Mouse (Mus musculus) forebrain, postnatal 0 days (tissue): ENCODE data around the gene Prrc2b. TPM values are rescaled to one million over a fixed set of nuclear protein-coding genes. Genes with fewer than 3 reads are reported as not detected.

ENCODE experiments used
- ATAC-seq: fragments of 200-750 bp; cut with Nextera tagmentation; 2 replicates; pipeline ENCODE4 v1.8.0; 2017; ENCODE audit warnings: mild to moderate bottlenecking, moderate library complexity
- DNase-seq: peaks from one replicate; pipeline ENCODE4 v3.0.0-alpha.2; 2015
- H3K27ac ChIP-seq: fragments of 300-500 bp; sonication (generic); 2 replicates; pipeline ENCODE4 v1.5.1; 2014; ENCODE audit warnings: low read depth, mild to moderate bottlenecking, antibody characterized with exemption, low read length, moderate library complexity, mixed read lengths
- H3K27me3 ChIP-seq: fragments of 300-500 bp; sonication (generic); 2 replicates; pipeline ENCODE4 v1.6.1; 2014; ENCODE audit warnings: mild to moderate bottlenecking, low read length, mixed read lengths; ENCODE audit not compliant: insufficient read depth
- H3K36me3 ChIP-seq: fragments of 300-500 bp; sonication (generic); 2 replicates; pipeline ENCODE4 v1.6.1; 2014; ENCODE audit warnings: mild to moderate bottlenecking, moderate library complexity; ENCODE audit not compliant: insufficient read depth
- H3K4me1 ChIP-seq: fragments of 300-500 bp; sonication (generic); 2 replicates; pipeline ENCODE4 v1.6.1; 2014; ENCODE audit warnings: antibody characterized with exemption; ENCODE audit not compliant: insufficient read depth
- H3K4me2 ChIP-seq: fragments of 300-500 bp; sonication (generic); 2 replicates; pipeline ENCODE4 v1.6.1; 2014; ENCODE audit warnings: low read depth, mild to moderate bottlenecking, moderate library complexity
- H3K4me3 ChIP-seq: fragments of 300-500 bp; sonication (generic); 2 replicates; pipeline ENCODE4 v1.5.1; 2014; ENCODE audit warnings: low read depth, low read length, mixed read lengths
- H3K9ac ChIP-seq: fragments of 300-500 bp; sonication (generic); 2 replicates; pipeline ENCODE4 v1.6.1; 2014; ENCODE audit warnings: mild to moderate bottlenecking
- H3K9me3 ChIP-seq: fragments of 300-500 bp; sonication (generic); 2 replicates; pipeline ENCODE4 v1.6.1; 2016; ENCODE audit warnings: low read length
- CTCF ChIP-seq: sonication (generic); IDR thresholded peaks from 2 replicates; pipeline ENCODE4 v1.5.1; 2016; ENCODE audit warnings: antibody characterized with exemption, control low read depth, low read depth
- WGBS: fragments of 180-500 bp; shearing (Covaris S2); extraction: QIAGEN DNeasy Blood & Tissue Kit; methylation state at CpG from one replicate; pipeline ENCODE4 v1.1.7; 2014; 5-methylcytosine and 5-hydroxymethylcytosine counted together
- polyA plus RNA-seq: library from polyadenylated mRNA; unstranded; fragments of >200 nt; fragmentation: Nextera tagmentation; extraction: Ambion mirVana; gene quantifications from 2 replicates; pipeline ENCODE4 v1.2.1, GENCODE M21; 2015
- total RNA-seq: library from RNA; depleted of rRNA; stranded (reverse); fragments of >200 nt; gene quantifications from 2 replicates; pipeline ENCODE4 v1.2.3, GENCODE M21; 2014

The Prrc2b gene
- total and polyA plus RNA-seq, 2 experiments from 2014 or later = 60.4 to 131 TPM

- DNase-seq (no peak), ATAC-seq (no peak)
- Histone ChIP-seq H3K4me3 (no peak overlapping the region), H3K9me3 (no peaks in the 10 kb centered on the region), H3K27me3 (no peaks in the 10 kb centered on the region), H3K4me2 (no peak overlapping the region), H3K36me3 (peaks cover 75% of the 10 kb centered on the region), H3K27ac (no peak overlapping the region), H3K9ac (no peak overlapping the region), H3K4me1 (no peaks in the 10 kb centered on the region)
- no peak for TF ChIP-seq CTCF
- WGBS = 95% methylated on average over 5 of the region's 5 CpGs
These were observed 101.8 kb downstream of the Prrc2b start for GRCm38 (mm10) chr2:32252658-32253057.

GRCm38 (mm10) chr2:32253352-32253751, 102.5 kb downstream of the Prrc2b start:
- Histone ChIP-seq H3K4me1 (no peaks in the 10 kb centered on the region), H3K4me2 (no peak overlapping the region), H3K27ac (no peak overlapping the region), H3K9ac (no peak overlapping the region), H3K4me3 (no peak overlapping the region), H3K27me3 (no peaks in the 10 kb centered on the region), H3K36me3 (peaks cover 72% of the 10 kb centered on the region), H3K9me3 (no peaks in the 10 kb centered on the region)
- WGBS = 100% methylated on average over 1 of the region's 1 CpGs
- ATAC-seq (no peak), DNase-seq (no peak)
- TF ChIP-seq CTCF = no peak

GRCm38 (mm10) chr2:32254563-32254962, 103.7 kb downstream of the Prrc2b start:
- no peak overlapping the region for H3K4me2 ChIP-seq
- WGBS = 83% methylated on average over 5 of the region's 5 CpGs
- no peaks in the 10 kb centered on the region for H3K27me3 ChIP-seq
- H3K4me1 ChIP-seq = no peaks in the 10 kb centered on the region
- H3K36me3 ChIP-seq = peaks cover 66% of the 10 kb centered on the region
- no peak overlapping the region for H3K4me3 ChIP-seq
- H3K9me3 ChIP-seq = no peaks in the 10 kb centered on the region
- no peak overlapping the region for H3K9ac ChIP-seq
- no peak for TF ChIP-seq CTCF
- H3K27ac ChIP-seq = no peak overlapping the region
- DNase-seq (no peak), ATAC-seq (no peak)

GRCm38 (mm10) chr2:32256273-32256672, 105.4 kb downstream of the Prrc2b start:
- H3K27ac ChIP-seq = no peak overlapping the region
- no peak overlapping the region for H3K4me2 ChIP-seq
- H3K36me3 ChIP-seq = peaks cover 54% of the 10 kb centered on the region
- WGBS = 92% methylated on average over 11 of the region's 11 CpGs
- H3K9me3 ChIP-seq = no peaks in the 10 kb centered on the region
- no peaks in the 10 kb centered on the region for H3K27me3 ChIP-seq
- H3K9ac ChIP-seq = no peak overlapping the region
- TF ChIP-seq CTCF = no peak
- H3K4me3 ChIP-seq = no peak overlapping the region
- ATAC-seq (no peak), DNase-seq (no peak)
- no peaks in the 10 kb centered on the region for H3K4me1 ChIP-seq

GRCm38 (mm10) chr2:32258887-32259533, 108.1 kb downstream of the Prrc2b start:
- no peaks in the 10 kb centered on the region for H3K4me1 ChIP-seq
- H3K36me3 ChIP-seq = peaks cover 28% of the 10 kb centered on the region
- 60% methylated on average over 6 of the region's 6 CpGs for WGBS
- peak overlapping the region; percentile 71 for H3K4me2 ChIP-seq
- H3K9me3 ChIP-seq = no peaks in the 10 kb centered on the region
- H3K27me3 ChIP-seq = no peaks in the 10 kb centered on the region
- no peak for TF ChIP-seq CTCF
- H3K9ac ChIP-seq = peak overlapping the region; percentile 81
- peak overlapping the region; percentile 86 for H3K4me3 ChIP-seq
- no peak overlapping the region for H3K27ac ChIP-seq
- ATAC-seq (no peak), DNase-seq (no peak)

GRCm38 (mm10) chr2:32259657-32260417, 109.0 kb downstream of the Prrc2b start, which contains the start of gene Uck1:
Uck1 (minus strand) TSS chr2:32260159.
- Histone ChIP-seq H3K4me2 (peak within 1 kb of the TSS; percentile 71), H3K4me3 (peak within 1 kb of the TSS; percentile 86), H3K27ac (peak within 1 kb of the TSS; percentile 69), H3K9ac (peak within 1 kb of the TSS; percentile 81), H3K36me3 (peaks cover 20% of the 10 kb centered on the region), H3K4me1 (no peaks in the 10 kb centered on the region), H3K27me3 (no peaks in the 10 kb centered on the region), H3K9me3 (no peaks in the 10 kb centered on the region)
- peak; percentile 91 for DNase-seq
- peak; percentile 97 for ATAC-seq
- no peak for TF ChIP-seq CTCF
- WGBS = 2% methylated on average over 59 of the region's 59 CpGs

GRCm38 (mm10) chr2:32260635-32261034, 109.8 kb downstream of the Prrc2b start:
- H3K9ac ChIP-seq = no peak overlapping the region
- no peaks in the 10 kb centered on the region for H3K27me3 ChIP-seq
- H3K4me2 ChIP-seq = peak overlapping the region; percentile 71
- peak; percentile 61 for TF ChIP-seq CTCF
- DNase-seq (peak; percentile 36), ATAC-seq (no peak)
- H3K4me3 ChIP-seq = no peak overlapping the region
- peaks cover 20% of the 10 kb centered on the region for H3K36me3 ChIP-seq
- H3K27ac ChIP-seq = no peak overlapping the region
- H3K9me3 ChIP-seq = no peaks in the 10 kb centered on the region
- WGBS = 25% methylated on average over 4 of the region's 4 CpGs
- H3K4me1 ChIP-seq = no peaks in the 10 kb centered on the region
